Mouse (Mus musculus): ENCODE results near the gene Kdelc1.

The Kdelc1 gene

GRCm38 (mm10) chr1:44118239-44119054 is at the start of gene Kdelc1, which contains the start of gene Bivm:
Gene Kdelc1 (minus strand): TSS chr1:44118808.
Gene Bivm (plus strand): TSS chr1:44118957.
- DNase-seq (ENCODE audit: low read depth in 2 of 2, low spot score in 2 of 2): peak; percentile 56 to 61

GRCm38 (mm10) chr1:44167859-44168383 is 49.3 kb upstream of the Kdelc1 start:
- no peak for DNase-seq (ENCODE audit: low read depth in 2 of 2, low spot score in 2 of 2)

GRCm38 (mm10) chr1:44162389-44162788 is 43.8 kb upstream of the Kdelc1 start:
- DNase-seq (ENCODE audit: low read depth in 2 of 2, low spot score in 2 of 2): no peak

- DNase-seq (ENCODE audit: low read depth in 2 of 2, low spot score in 2 of 2): no peak
Observed at GRCm38 (mm10) chr1:44161818-44162217, 43.2 kb upstream of the Kdelc1 start.

- no peak for DNase-seq (ENCODE audit: low read depth in 2 of 2, low spot score in 2 of 2)
Observed at GRCm38 (mm10) chr1:44158317-44158716, 39.7 kb upstream of the Kdelc1 start.

- DNase-seq (ENCODE audit: low read depth in 2 of 2, low spot score in 2 of 2): no peak
Observed at GRCm38 (mm10) chr1:44155287-44155686, 36.7 kb upstream of the Kdelc1 start.

- DNase-seq (ENCODE audit: low read depth in 2 of 2, low spot score in 2 of 2): no peak
Observed at GRCm38 (mm10) chr1:44148706-44149105, 30.1 kb upstream of the Kdelc1 start.

- DNase-seq (ENCODE audit: low read depth in 2 of 2, low spot score in 2 of 2): peak; percentile 76 to 80
Observed at GRCm38 (mm10) chr1:44147563-44148381, 29.2 kb upstream of the Kdelc1 start, which contains the start of gene Ercc5. Gene Ercc5 (plus strand): TSS chr1:44147744.

- DNase-seq (ENCODE audit: low read depth in 2 of 2, low spot score in 2 of 2): no peak
Observed at GRCm38 (mm10) chr1:44142747-44143146, 24.1 kb upstream of the Kdelc1 start.

- no peak for DNase-seq (ENCODE audit: low read depth in 2 of 2, low spot score in 2 of 2)
Observed at GRCm38 (mm10) chr1:44140232-44140631, 21.6 kb upstream of the Kdelc1 start.

GRCm38 (mm10) chr1:44129929-44130581 is 11.4 kb upstream of the Kdelc1 start:
- no peak for DNase-seq (ENCODE audit: low read depth in 2 of 2, low spot score in 2 of 2)

- DNase-seq (ENCODE audit: low read depth in 2 of 2, low spot score in 2 of 2): no peak
Observed at GRCm38 (mm10) chr1:44125590-44125989, 7.0 kb upstream of the Kdelc1 start.

GRCm38 (mm10) chr1:44122256-44122655 is 3.6 kb upstream of the Kdelc1 start:
- DNase-seq (ENCODE audit: low read depth in 2 of 2, low spot score in 2 of 2): peak; percentile 18 to 36

- DNase-seq (ENCODE audit: low read depth in 2 of 2, low spot score in 2 of 2): no peak
Observed at GRCm38 (mm10) chr1:44120074-44120406, 1.4 kb upstream of the Kdelc1 start.

- peak; percentile 28 to 41 for DNase-seq (ENCODE audit: low read depth in 2 of 2, low spot score in 2 of 2)
Observed at GRCm38 (mm10) chr1:44119201-44120073, 829 bp upstream of the Kdelc1 start.

GRCm38 (mm10) chr1:44117571-44117970 is 1.0 kb downstream of the Kdelc1 start:
- no peak for DNase-seq (ENCODE audit: low read depth in 2 of 2, low spot score in 2 of 2)

GRCm38 (mm10) chr1:44102939-44103338 is 15.7 kb downstream of the Kdelc1 start:
- DNase-seq (ENCODE audit: low read depth in 2 of 2, low spot score in 2 of 2): no peak

- peak; percentile 84 to 85 for DNase-seq (ENCODE audit: low read depth in 2 of 2, low spot score in 2 of 2)
Observed at GRCm38 (mm10) chr1:44102259-44102717, 16.3 kb downstream of the Kdelc1 start, which contains the start of gene Tex30. Gene Tex30 (minus strand): TSS chr1:44102441.

- peak; percentile 43 to 59 for DNase-seq (ENCODE audit: low read depth in 2 of 2, low spot score in 2 of 2)
Observed at GRCm38 (mm10) chr1:44101448-44102225, 17.0 kb downstream of the Kdelc1 start.
